Mouse (Mus musculus) limb, embryonic 13.5 days (tissue): ENCODE results near the gene Hfe. TPM values are rescaled to one million over a fixed set of nuclear protein-coding genes. Genes with fewer than 3 reads are reported as not detected.
A peak's percentile ranks its signal among the peaks of the same experiment; 100 is the strongest.

Source experiments
- ATAC-seq: fragments of 200-750 bp; cut with Nextera tagmentation; 2 replicates; pipeline ENCODE4 v1.8.0; 2017; ENCODE audit warnings: low read depth, moderate number of reproducible peaks, moderate TSS enrichment; ENCODE audit not compliant: low FRiP score
- H3K27ac ChIP-seq: fragments of 300-500 bp; sonication (generic); 2 replicates; pipeline ENCODE4 v1.5.1; 2015; ENCODE audit warnings: inconsistent platforms, mild to moderate bottlenecking, moderate library complexity
- H3K27me3 ChIP-seq: fragments of 300-500 bp; sonication (generic); 2 replicates; pipeline ENCODE4 v1.6.1; 2015; ENCODE audit warnings: mild to moderate bottlenecking, inconsistent platforms
- H3K36me3 ChIP-seq: fragments of 300-500 bp; sonication (generic); 2 replicates; pipeline ENCODE4 v1.6.1; 2015; ENCODE audit warnings: inconsistent platforms, mild to moderate bottlenecking, moderate library complexity
- H3K4me1 ChIP-seq: fragments of 300-500 bp; sonication (generic); 2 replicates; pipeline ENCODE4 v1.6.1; 2015; ENCODE audit warnings: inconsistent platforms
- H3K4me2 ChIP-seq: fragments of 300-500 bp; sonication (generic); replicated peaks from 2 replicates; pipeline ENCODE4 v1.6.1; 2015; ENCODE audit warnings: inconsistent platforms, mild to moderate bottlenecking, moderate library complexity
- H3K4me3 ChIP-seq: fragments of 300-500 bp; sonication (generic); 2 replicates; pipeline ENCODE4 v1.5.1; 2015; ENCODE audit warnings: moderate library complexity, mild to moderate bottlenecking, inconsistent platforms
- H3K9ac ChIP-seq: fragments of 300-500 bp; sonication (generic); 2 replicates; pipeline ENCODE4 v1.6.1; 2015; ENCODE audit warnings: mild to moderate bottlenecking, inconsistent platforms
- H3K9me3 ChIP-seq: fragments of 300-500 bp; sonication (generic); 2 replicates; pipeline ENCODE4 v1.6.1; 2016; ENCODE audit warnings: inconsistent platforms
- WGBS: fragments of 180-500 bp; shearing (Covaris S2); methylation state at CpG from one replicate; pipeline ENCODE4 v1.1.7; 2015; 5-methylcytosine and 5-hydroxymethylcytosine counted together
- polyA plus RNA-seq: library from polyadenylated mRNA; unstranded; fragments of >200 nt; fragmentation: Nextera tagmentation; extraction: Ambion mirVana; gene quantifications from 2 replicates; pipeline ENCODE4 v1.2.1, GENCODE M21; 2015

Hfe gene
- polyA plus RNA-seq, 1 experiment from 2014 or later: 5.2 TPM

DNA sequence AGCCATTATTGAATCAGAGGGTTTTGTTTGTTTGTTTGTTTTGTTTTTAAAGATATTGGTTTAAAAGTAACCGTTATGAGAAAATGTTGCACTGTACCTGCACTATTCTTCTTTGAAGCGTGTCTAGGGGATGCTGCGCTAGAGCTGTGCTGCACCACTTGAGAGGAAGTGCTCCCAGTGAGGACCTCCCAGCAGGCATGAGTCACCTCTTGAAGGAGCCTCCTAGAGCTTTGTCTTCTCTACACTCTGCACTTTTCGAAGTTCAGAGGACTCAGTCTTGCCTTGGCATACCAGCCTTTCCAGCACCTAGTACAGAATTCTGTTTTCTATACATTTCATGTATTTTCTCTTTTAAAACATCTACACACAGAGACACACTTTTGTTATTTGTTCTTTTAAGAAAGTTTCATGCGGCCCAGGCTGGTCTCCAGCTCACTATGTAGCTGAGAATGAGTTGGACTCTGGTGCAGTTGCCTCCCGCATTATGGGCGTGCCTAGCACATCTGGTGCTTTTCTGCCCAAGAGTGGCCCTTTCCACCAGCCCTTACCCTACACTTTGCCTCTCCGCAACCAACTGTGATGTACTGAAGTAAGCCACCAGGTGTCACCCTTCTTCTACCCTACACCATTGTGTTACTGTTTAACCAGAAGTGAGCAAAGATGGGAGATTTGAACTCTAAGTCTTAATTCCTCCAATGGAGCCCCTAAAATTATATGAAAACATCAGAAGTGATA is 9.7 kb downstream of the Hfe start:
- Histone ChIP-seq H3K27ac (no peak overlapping the region), H3K4me1 (peaks cover 15% of the 10 kb centered on the region), H3K9ac (peak overlapping the region; percentile 25; the same call in 1 of the 2 replicates), H3K4me3 (no peak overlapping the region), H3K36me3 (no peaks in the 10 kb centered on the region), H3K9me3 (no peaks in the 10 kb centered on the region), H3K27me3 (no peaks in the 10 kb centered on the region), H3K4me2 (no peak overlapping the region)
- peak; percentile 33; the same call in 1 of the 2 replicates for ATAC-seq
- 33% methylated on average over 8 of the region's 8 CpGs for WGBS

DNA sequence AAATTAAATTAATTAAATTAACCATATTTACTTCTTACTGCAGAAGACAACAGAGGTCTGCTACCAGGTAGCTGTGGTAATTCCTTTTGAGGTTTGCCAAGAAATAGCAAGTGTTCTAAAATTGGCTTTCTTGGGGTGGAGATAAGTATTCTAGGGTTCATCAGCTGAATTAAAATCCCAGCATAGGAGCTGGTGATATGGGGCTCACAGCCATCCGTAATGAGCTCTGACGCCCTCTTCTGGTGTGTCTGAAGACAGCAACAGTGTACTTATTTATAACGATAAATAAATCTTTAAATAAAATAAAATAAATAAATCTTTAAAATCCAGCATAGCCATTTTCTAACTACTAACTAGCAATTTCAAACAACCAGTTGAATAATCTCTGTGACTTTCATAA is 10.9 kb downstream of the Hfe start:
- 67% methylated on average over 3 of the region's 3 CpGs for WGBS

DNA sequence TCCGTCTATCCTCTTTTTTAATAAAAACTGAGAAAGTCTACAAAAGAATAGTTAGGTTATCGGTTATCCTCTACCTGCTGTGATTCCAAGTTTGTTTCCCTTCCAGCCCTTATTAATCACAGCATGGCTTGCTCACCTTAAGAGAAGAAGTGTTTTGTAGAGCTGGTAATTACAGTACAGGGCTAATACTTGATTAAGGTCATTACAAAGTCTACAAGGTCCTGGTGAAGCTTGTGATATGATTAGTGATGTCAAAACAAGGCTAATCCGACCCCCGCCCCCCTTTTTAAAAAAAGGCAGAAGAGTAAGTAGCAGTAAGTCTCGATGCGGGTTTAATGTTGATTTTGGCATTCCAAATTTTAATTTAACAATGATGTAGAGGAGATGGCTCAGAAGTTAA is 11.7 kb downstream of the Hfe start:
- Histone ChIP-seq H3K36me3 (no peaks in the 10 kb centered on the region), H3K9ac (no peak overlapping the region), H3K27me3 (no peaks in the 10 kb centered on the region), H3K9me3 (no peaks in the 10 kb centered on the region), H3K27ac (peak overlapping the region; percentile 79), H3K4me1 (peaks cover 21% of the 10 kb centered on the region), H3K4me3 (no peak overlapping the region), H3K4me2 (peak overlapping the region; percentile 54)
- 72% methylated on average over 6 of the region's 6 CpGs for WGBS
- no peak for ATAC-seq

More for the DNA sequence above, 10.9 kb downstream of the Hfe start:
- Histone ChIP-seq H3K4me2 (no peak overlapping the region), H3K27ac (no peak overlapping the region), H3K9ac (no peak overlapping the region), H3K36me3 (no peaks in the 10 kb centered on the region), H3K27me3 (no peaks in the 10 kb centered on the region), H3K4me3 (no peak overlapping the region), H3K4me1 (peaks cover 21% of the 10 kb centered on the region), H3K9me3 (no peaks in the 10 kb centered on the region)
- ATAC-seq: no peak

DNA sequence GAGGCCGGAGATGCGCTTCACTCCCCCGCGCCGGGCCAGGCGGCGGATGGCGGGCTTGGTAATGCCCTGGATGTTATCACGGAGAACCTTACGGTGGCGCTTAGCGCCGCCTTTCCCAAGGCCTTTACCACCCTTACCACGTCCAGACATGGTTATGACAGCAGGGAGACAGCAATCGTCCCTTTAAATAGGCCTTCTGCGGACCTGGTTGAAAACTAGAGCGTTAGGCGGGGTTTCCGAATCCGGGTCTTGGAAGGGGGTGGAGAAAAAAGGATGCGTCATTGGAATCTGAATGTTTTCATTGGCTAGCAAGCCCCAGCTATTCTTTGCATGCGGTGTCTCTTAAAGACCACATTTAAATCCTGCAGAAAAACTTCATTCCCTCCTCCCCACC is 12.4 kb downstream of the Hfe start, which contains the start of gene Hist1h4c:
Hist1h4c (minus strand) TSS at position 155 of the 394 bp plus-strand sequence.
- peak within 1 kb of the TSS; percentile 59 for H3K4me2 ChIP-seq
- H3K9ac ChIP-seq: peak within 1 kb of the TSS; percentile 56
- peaks cover 21% of the 10 kb centered on the region for H3K4me1 ChIP-seq
- peak within 1 kb of the TSS; percentile 83 for H3K27ac ChIP-seq
- 0% methylated on average over 22 of the region's 22 CpGs for WGBS
- no peaks in the 10 kb centered on the region for H3K27me3 ChIP-seq
- H3K4me3 ChIP-seq: peak within 1 kb of the TSS; percentile 40
- no peaks in the 10 kb centered on the region for H3K9me3 ChIP-seq
- H3K36me3 ChIP-seq: no peaks in the 10 kb centered on the region
- peak; percentile 96 for ATAC-seq

DNA sequence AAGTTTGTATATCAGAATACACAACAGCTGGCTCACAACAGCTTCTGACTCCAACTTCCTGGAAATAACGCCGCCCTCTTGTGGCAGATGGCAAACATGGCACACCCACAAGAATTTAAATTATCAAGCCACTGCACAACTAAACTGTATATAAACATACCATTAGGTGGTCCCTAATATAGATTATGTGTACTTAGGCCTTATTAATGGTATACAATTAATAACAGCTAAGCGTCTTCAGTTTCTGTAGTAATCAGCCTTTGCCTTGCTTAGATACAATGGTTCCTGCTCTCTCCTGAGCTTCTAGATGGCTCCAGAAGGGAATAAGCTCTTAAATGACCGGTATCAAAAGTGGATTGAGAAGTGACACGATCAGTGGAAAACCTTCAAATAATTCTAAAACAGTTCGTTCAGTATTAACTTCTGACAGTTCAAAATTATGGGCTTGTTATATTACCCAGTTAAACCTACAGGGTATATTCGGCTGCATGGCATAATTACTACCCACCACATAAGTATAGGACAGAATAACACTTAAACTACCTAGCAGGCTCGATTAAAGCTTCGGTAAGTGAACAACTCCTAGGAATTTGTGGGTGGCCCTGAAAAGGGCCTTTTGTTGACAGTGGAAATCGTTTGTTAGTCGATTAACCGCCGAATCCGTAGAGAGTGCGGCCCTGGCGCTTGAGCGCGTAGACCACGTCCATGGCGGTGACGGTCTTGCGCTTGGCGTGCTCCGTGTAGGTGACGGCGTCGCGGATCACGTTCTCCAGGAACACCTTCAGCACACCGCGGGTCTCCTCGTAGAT is 13.0 kb downstream of the Hfe start:
- Histone ChIP-seq H3K9ac (peak overlapping the region; percentile 56), H3K4me2 (peak overlapping the region; percentile 59), H3K27ac (peak overlapping the region; percentile 83), H3K4me1 (peaks cover 21% of the 10 kb centered on the region), H3K27me3 (no peaks in the 10 kb centered on the region), H3K36me3 (no peaks in the 10 kb centered on the region), H3K9me3 (no peaks in the 10 kb centered on the region), H3K4me3 (peak overlapping the region; percentile 40)
- ATAC-seq: peak; percentile 39
- under 1% methylated on average over 29 of the region's 32 CpGs for WGBS

DNA sequence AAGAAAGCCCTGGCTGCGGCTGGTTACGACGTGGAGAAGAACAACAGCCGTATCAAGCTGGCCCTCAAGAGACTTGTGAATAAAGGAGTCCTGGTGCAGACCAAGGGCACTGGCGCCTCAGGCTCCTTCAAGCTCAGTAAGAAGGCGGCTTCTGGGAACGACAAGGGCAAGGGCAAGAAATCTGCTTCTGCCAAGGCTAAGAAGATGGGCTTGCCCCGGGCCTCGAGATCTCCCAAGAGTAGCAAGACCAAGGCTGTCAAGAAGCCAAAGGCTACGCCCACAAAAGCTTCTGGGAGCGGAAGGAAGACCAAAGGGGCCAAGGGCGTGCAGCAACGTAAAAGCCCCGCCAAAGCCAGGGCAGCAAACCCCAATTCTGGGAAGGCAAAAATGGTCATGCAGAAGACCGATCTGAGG is 14.6 kb downstream of the Hfe start:
- no peak for ATAC-seq
- Histone ChIP-seq H3K4me2 (peak overlapping the region; percentile 46), H3K9me3 (no peaks in the 10 kb centered on the region), H3K36me3 (no peaks in the 10 kb centered on the region), H3K4me1 (peaks cover 21% of the 10 kb centered on the region), H3K27ac (peak overlapping the region; percentile 40; the same call in 1 of the 2 replicates), H3K27me3 (no peaks in the 10 kb centered on the region), H3K9ac (no peak overlapping the region), H3K4me3 (0 out of 2 replicates have a peak overlapping the region, but pooled peaks have one; percentile 10)
- WGBS: 54% methylated on average over 15 of the region's 15 CpGs

DNA sequence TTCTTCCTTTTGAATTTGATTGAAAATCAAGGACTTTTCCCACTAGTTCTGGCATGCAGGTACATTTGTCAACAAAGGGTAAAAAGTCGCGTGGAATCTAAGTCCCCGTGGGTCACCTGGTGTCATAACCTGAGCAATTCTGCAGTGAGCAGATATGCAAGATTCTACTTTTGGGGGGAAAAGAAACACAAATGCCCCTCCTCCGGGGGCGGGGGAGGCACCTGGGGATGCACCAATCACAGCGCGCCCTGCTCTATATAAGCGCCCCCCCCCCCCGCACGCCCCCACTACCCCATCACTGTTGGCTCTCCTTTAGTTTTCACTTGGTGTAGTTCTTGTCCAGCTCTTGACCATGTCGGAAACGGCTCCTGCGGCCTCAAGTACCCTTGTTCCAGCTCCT is 15.1 kb downstream of the Hfe start, which contains the start of gene Hist1h1t:
Hist1h1t (plus strand) TSS at position 301 of the 400 bp plus-strand sequence.
- H3K27me3 ChIP-seq: no peaks in the 10 kb centered on the region
- H3K36me3 ChIP-seq: no peaks in the 10 kb centered on the region
- WGBS: 52% methylated on average over 13 of the region's 13 CpGs
- H3K27ac ChIP-seq: peak within 1 kb of the TSS; percentile 40; the same call in 1 of the 2 replicates
- H3K4me2 ChIP-seq: peak within 1 kb of the TSS; percentile 46
- no peak within 1 kb of the TSS for H3K9ac ChIP-seq
- no peak for ATAC-seq
- H3K4me1 ChIP-seq: peaks cover 17% of the 10 kb centered on the region
- 0 out of 2 replicates have a peak within 1 kb of the TSS, but pooled peaks have one; percentile 10 for H3K4me3 ChIP-seq
- H3K9me3 ChIP-seq: no peaks in the 10 kb centered on the region

DNA sequence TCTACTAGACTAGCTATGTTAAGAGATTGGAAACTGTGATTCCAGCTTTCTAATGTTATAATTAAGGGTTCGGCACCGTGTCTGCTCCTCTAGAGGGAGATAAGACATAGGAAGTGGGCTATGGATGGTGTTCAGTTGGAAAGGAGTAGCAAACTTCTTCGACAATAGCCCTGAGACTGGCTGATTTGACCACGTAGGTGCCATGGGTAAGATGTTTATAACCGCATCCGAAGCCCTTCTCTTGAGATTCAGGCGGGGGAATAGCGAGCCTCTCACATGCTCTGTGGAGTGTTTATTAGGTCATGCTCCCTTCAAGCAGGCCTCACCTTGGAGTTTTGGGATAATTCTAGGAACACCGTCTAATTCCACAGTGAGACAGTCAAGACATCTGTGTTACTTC is 15.7 kb downstream of the Hfe start:
- Histone ChIP-seq H3K4me2 (no peak overlapping the region), H3K36me3 (no peaks in the 10 kb centered on the region), H3K4me3 (no peak overlapping the region), H3K27me3 (no peaks in the 10 kb centered on the region), H3K9me3 (no peaks in the 10 kb centered on the region), H3K27ac (no peak overlapping the region), H3K9ac (no peak overlapping the region), H3K4me1 (peaks cover 17% of the 10 kb centered on the region)
- ATAC-seq: no peak
- 91% methylated on average over 9 of the region's 9 CpGs for WGBS

DNA sequence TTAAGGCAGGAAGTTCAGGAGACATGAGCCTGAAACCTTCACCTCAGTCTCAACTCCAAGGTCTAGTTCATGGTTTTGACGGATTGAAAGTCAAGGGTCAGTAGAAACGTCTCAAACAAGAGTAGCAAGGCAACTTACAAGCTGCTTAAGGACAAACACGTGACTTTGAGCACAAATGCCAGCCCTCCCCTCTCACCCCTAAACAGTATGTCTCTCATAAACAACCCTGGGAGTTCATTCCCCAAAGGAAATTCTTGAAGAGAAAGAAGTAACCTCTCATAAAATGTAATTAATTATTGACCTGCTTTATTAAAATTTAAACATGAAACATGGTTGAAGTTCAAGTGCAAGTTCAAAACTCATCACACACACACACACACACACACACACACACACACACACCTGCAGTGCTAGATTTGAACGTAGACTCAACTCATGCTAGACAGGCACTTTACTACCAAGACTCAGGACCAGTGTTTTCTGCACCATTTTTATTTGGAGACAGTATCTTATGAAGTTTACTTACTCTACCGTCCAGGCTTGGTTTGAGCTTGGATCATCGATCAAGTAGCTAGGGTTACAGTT is 16.7 kb downstream of the Hfe start:
- Histone ChIP-seq H3K27ac (no peak overlapping the region), H3K9ac (no peak overlapping the region), H3K4me1 (peaks cover 13% of the 10 kb centered on the region), H3K4me3 (no peak overlapping the region), H3K36me3 (no peaks in the 10 kb centered on the region), H3K27me3 (no peaks in the 10 kb centered on the region), H3K9me3 (no peaks in the 10 kb centered on the region), H3K4me2 (no peak overlapping the region)
- WGBS: 70% methylated on average over 6 of the region's 6 CpGs
- ATAC-seq: no peak

DNA sequence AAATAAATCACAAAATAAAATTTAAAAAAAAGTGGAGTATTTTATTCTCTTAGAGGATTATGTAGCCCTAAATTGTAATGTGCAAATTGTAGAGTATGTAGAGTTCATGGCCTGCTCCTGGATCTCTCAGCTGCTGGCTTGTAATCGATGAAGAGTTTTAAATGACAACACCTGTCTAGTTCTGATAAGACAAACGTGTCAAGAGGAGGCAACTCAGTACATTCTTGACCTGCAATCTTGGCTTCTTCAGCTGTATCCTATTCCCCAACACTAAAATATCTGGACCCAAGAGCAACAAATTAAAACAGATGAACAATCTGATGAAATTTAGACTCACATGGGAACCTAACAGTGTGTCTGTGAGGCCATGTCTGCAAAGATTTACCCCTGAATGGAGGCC is 21.2 kb downstream of the Hfe start:
- H3K9ac ChIP-seq: no peak overlapping the region
- H3K4me1 ChIP-seq: peaks cover 13% of the 10 kb centered on the region; the same call in 1 of the 2 replicates
- H3K27ac ChIP-seq: no peak overlapping the region
- WGBS: 76% methylated on average over 2 of the region's 2 CpGs
- ATAC-seq: no peak
- H3K4me2 ChIP-seq: no peak overlapping the region
- no peak overlapping the region for H3K4me3 ChIP-seq
- H3K9me3 ChIP-seq: no peaks in the 10 kb centered on the region
- no peaks in the 10 kb centered on the region for H3K27me3 ChIP-seq
- H3K36me3 ChIP-seq: no peaks in the 10 kb centered on the region

DNA sequence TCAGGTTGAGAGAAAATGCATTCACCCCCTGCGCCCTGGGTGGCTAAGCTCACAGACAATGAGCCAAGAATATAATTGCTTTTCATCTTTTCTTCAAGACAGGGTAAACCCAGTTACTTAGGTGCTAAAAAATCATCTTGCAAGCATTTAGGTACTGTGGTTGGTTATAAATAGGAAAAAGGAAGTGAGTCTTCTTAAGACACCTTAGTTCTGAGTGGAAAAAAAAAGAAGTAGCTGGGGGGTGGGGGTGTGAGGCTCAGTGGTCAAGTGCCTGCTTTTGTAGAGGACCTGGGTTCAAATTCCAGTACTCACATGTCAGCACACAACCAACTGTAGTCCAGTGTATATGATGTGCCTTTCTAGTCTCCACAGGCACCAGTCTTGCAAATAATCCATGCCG is 21.7 kb downstream of the Hfe start:
- Histone ChIP-seq H3K36me3 (no peaks in the 10 kb centered on the region), H3K27me3 (no peaks in the 10 kb centered on the region), H3K27ac (no peak overlapping the region), H3K4me3 (no peak overlapping the region), H3K9me3 (no peaks in the 10 kb centered on the region), H3K4me1 (peaks cover 13% of the 10 kb centered on the region; the same call in 1 of the 2 replicates), H3K4me2 (no peak overlapping the region), H3K9ac (no peak overlapping the region)
- ATAC-seq: no peak
- WGBS: 96% methylated on average over 2 of the region's 2 CpGs

DNA sequence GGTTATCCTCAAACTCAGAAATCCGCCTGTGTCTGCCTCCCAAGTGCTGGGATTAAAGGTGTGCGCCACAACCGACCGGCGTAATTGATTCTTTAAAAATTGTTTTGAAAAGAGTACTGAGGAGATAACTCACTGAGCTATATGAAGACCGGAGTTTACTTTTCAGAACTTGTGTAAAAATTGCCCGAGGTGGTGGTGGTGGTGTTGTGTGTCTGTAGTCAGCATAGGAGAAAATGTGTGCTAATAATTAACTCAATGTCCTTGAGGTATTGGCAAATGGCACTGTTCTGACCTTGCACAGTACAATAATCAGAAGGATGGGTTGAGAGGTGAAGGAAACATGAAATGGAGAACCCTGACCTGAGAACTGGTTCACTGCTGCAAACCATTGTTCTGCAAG is 22.7 kb downstream of the Hfe start:
- Histone ChIP-seq H3K9ac (no peak overlapping the region), H3K4me2 (no peak overlapping the region), H3K4me3 (no peak overlapping the region), H3K27ac (no peak overlapping the region), H3K27me3 (no peaks in the 10 kb centered on the region), H3K4me1 (peaks cover 15% of the 10 kb centered on the region), H3K36me3 (no peaks in the 10 kb centered on the region), H3K9me3 (no peaks in the 10 kb centered on the region)
- ATAC-seq: no peak
- 93% methylated on average over 7 of the region's 7 CpGs for WGBS
